In the genomic region with DNA sequence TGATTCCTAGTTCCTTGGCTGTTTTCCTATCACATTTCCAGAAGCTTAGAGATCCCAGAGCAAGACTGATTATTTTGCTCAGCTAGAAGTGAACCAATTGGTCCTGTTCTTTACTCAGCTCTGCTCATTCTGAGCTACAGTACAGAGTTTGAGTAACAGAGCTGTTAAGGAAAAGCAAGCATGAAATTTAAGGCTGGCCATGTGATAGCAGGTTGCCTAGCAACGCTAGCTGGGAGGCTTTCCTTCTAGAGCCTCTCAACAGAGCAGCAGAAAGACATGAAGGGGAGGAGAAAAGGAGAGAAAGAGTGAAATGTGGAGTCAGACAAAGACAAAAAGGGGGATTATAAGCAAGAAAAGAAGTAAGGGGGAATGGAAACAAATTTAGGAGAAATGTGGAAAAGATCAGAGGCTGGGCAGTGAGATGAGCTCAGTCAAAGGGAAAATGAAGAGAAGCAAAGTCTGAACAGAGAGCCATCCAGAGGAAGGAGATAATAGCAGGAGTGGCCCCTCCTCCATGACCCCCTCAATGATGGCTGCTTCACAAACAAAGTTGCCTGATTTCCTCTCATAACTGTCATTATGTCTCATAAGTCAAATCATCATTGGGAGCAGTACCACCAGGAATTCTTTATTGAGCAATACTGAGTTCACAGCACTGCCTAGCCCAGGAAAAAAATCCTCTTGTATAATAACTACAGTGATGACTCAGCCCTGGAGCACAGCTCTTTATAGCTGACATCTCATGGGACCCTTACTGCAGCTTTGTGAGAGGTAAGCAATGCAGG, we compare ENCODE assay signal across 9 mouse cellular contexts. TPM values are rescaled to one million over a fixed set of nuclear protein-coding genes. Genes with fewer than 3 reads are reported as not detected.
DNase-seq lines count a peak whose midpoint lies in the region; ATAC-seq and TF ChIP-seq lines count a peak whose summit lies in the region.
"Had no signal": no experiment of that assay in that cellular context is flagged by ENCODE, and none has a peak within 500 bp of the region (broad histone marks: within the 10 kb centered on the region; RNA-seq: fewer than 3 reads in every experiment).

No protein-coding gene starts in this region.

- intact Hi-C loops in heart, postnatal 25 days (cut with DNase I) = no loop called here

- H3K9me3 ChIP-seq in embryonic facial prominence, embryonic 10.5 days = no peaks in the 10 kb centered on the region
- H3K9me3 ChIP-seq in hindbrain, embryonic 16.5 days (ENCODE audit: control insufficient read depth, low read length) = no peaks in the 10 kb centered on the region
- no peaks in the 10 kb centered on the region for H3K9me3 ChIP-seq in midbrain, postnatal 0 days (ENCODE audit: low read length)

- H3K4me2 ChIP-seq in hindbrain, embryonic 16.5 days (ENCODE audit: low read length) = no peak overlapping the region
- no peak overlapping the region for H3K4me2 ChIP-seq in midbrain, postnatal 0 days (ENCODE audit: low read depth, low read length, poor library complexity, severe bottlenecking)

- whole genome bisulfite sequencing in embryonic facial prominence, embryonic 10.5 days = 32% methylated on average over 1 of the region's 1 CpGs
- WGBS in hindbrain, embryonic 16.5 days = 21% methylated on average over 1 of the region's 1 CpGs
- WGBS in midbrain, postnatal 0 days = 7% methylated on average over 1 of the region's 1 CpGs

- no peaks in the 10 kb centered on the region for H3K27me3 ChIP-seq in embryonic facial prominence, embryonic 10.5 days (replicated peaks; ENCODE audit: low read depth, poor library complexity, severe bottlenecking)
- no peaks in the 10 kb centered on the region for H3K27me3 ChIP-seq in hindbrain, embryonic 16.5 days (replicated peaks; ENCODE audit: control insufficient read depth, insufficient read depth, low read length)
- no peaks in the 10 kb centered on the region for H3K27me3 ChIP-seq in midbrain, postnatal 0 days (ENCODE audit: insufficient read depth, low read length)

- DNase-seq in ZHBTc4 (ENCODE audit: low read depth, low spot score) = peak; percentile 1
- DNase-seq in embryonic facial prominence, embryonic 10.5 days (ENCODE audit: low spot score) = peak; percentile 34
- peak; percentile 81 for DNase-seq in midbrain, postnatal 0 days (ENCODE audit: low spot score)
- DNase-seq in yolk sac, embryonic 10.5 days (ENCODE audit: low spot score) = no peak
- DNase-seq in cerebellum, adult 9-11 months = no peak
- DNase-seq in adrenal gland, postnatal 4 days (ENCODE audit: low spot score in 2 of 2) = no peak
- DNase-seq in heart, postnatal 25 days (ENCODE audit: low spot score) = no peak

- H3K36me3 ChIP-seq in embryonic facial prominence, embryonic 10.5 days (replicated peaks) = no peaks in the 10 kb centered on the region
- H3K36me3 ChIP-seq in hindbrain, embryonic 16.5 days (ENCODE audit: control insufficient read depth, insufficient read depth, low read length) = no peaks in the 10 kb centered on the region
- no peaks in the 10 kb centered on the region for H3K36me3 ChIP-seq in midbrain, postnatal 0 days (ENCODE audit: insufficient read depth, low read length)

- no peak for TF ChIP-seq CTCF in midbrain, postnatal 0 days (IDR thresholded peaks at IDR 0.05)

- H3K4me1 ChIP-seq in embryonic facial prominence, embryonic 10.5 days = no peaks in the 10 kb centered on the region
- no peaks in the 10 kb centered on the region for H3K4me1 ChIP-seq in hindbrain, embryonic 16.5 days (ENCODE audit: control insufficient read depth, insufficient read depth, low read depth, low read length)
- H3K4me1 ChIP-seq in midbrain, postnatal 0 days (ENCODE audit: insufficient read depth, low read length) = no peaks in the 10 kb centered on the region

- peak; percentile 98 for ATAC-seq in hindbrain, embryonic 16.5 days
- ATAC-seq in midbrain, postnatal 0 days (ENCODE audit: low FRiP score) = peak; percentile 95

- no peak overlapping the region for H3K4me3 ChIP-seq in embryonic facial prominence, embryonic 10.5 days
- H3K4me3 ChIP-seq in hindbrain, embryonic 16.5 days (ENCODE audit: low read length) = no peak overlapping the region
- H3K4me3 ChIP-seq in midbrain, postnatal 0 days (ENCODE audit: low read depth, low read length) = no peak overlapping the region
- H3K4me3 ChIP-seq: myocyte had no signal

- H3K27ac ChIP-seq in embryonic facial prominence, embryonic 10.5 days (replicated peaks) = no peak overlapping the region
- peak overlapping the region; percentile 37; the same call in 1 of the 2 replicates for H3K27ac ChIP-seq in hindbrain, embryonic 16.5 days (ENCODE audit: low read depth, low read length)
- peak overlapping the region; percentile 78 for H3K27ac ChIP-seq in midbrain, postnatal 0 days (ENCODE audit: low read depth, low read length)

- no peak overlapping the region for H3K9ac ChIP-seq in hindbrain, embryonic 16.5 days (ENCODE audit: low read depth, low read length)
- no peak overlapping the region for H3K9ac ChIP-seq in midbrain, postnatal 0 days (replicated peaks; ENCODE audit: low read length, poor library complexity, severe bottlenecking)

RNA-seq across cellular contexts. Expression of gene Gabrq, which starts 36.0 kb away (rescaled TPM):
- polyA plus RNA-seq in embryonic facial prominence, embryonic 10.5 days (2016; fragmentation: Nextera tagmentation; extraction: Ambion mirVana) = 0.18 and 0.24 TPM in 2 replicates
- polyA plus RNA-seq in hindbrain, embryonic 16.5 days (2015; fragmentation: Nextera tagmentation; extraction: Ambion mirVana) = 4.5 and 4.7 TPM in 2 replicates
- total RNA-seq in midbrain, postnatal 0 days (2014; rRNA removed) = 9.9 and 10.3 TPM in 2 replicates
- 4.6 and 4.9 TPM in 2 replicates for polyA plus RNA-seq in midbrain, postnatal 0 days (2015; fragmentation: Nextera tagmentation; extraction: Ambion mirVana)
- total RNA-seq in adrenal gland, postnatal 4 days (2021) = under 1 TPM; 0.08 to 0.20 TPM
- total RNA-seq in heart, postnatal 25 days (2021) = under 1 TPM in 1 of 2 experiments, not detected in 1; 0.06 TPM
- polyA plus RNA-seq: myocyte had no signal

Comparison
In these comparisons a context has a peak if more than half of its experiments do, and no peak if none do; other contexts are left out.
1. DNase-seq: peak in ZHBTc4 (single experiment), embryonic facial prominence, embryonic 10.5 days (single experiment) and midbrain, postnatal 0 days (single experiment); none in yolk sac, embryonic 10.5 days (single experiment), cerebellum, adult 9-11 months (single experiment), adrenal gland, postnatal 4 days (0 of 2) and heart, postnatal 25 days (single experiment).